Mouse (Mus musculus) right cerebral cortex, postnatal 36 days (tissue): ENCODE measurements at regions not wholly inside any gene's neighbourhood (a gene's known extent, or its start where the extent isn't known, plus 50 kb on each side); places are given as distances from the start of the nearest gene placed in this dataset.

Source experiments
- DNase-seq, 2 experiments: peaks; one replicate each; pipeline ENCODE4 v3.0.0; 2022; ENCODE audit warnings: low spot score in 2 of 2, mixed read lengths in 1 of 2

DNA sequence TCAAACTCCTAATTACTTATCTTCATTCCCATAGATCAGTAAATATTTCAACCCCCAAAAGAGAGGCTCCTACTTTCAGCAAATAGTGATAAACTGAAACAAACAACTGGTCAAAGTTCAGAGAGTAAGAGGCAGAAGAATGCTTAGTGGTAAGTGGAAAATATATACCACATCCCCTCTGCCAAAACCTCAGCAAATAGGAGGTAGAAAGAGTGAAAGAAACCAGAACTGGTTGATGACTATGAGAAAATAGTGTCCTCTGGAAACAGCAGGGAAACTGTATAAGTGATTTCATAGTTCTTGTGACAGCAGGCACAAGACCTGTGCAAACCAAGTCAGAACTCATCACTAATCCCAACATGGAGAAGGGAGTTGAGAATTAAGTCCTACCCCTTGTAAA, 980.8 kb upstream of the Cited2 start:
- no peak for DNase-seq

DNA sequence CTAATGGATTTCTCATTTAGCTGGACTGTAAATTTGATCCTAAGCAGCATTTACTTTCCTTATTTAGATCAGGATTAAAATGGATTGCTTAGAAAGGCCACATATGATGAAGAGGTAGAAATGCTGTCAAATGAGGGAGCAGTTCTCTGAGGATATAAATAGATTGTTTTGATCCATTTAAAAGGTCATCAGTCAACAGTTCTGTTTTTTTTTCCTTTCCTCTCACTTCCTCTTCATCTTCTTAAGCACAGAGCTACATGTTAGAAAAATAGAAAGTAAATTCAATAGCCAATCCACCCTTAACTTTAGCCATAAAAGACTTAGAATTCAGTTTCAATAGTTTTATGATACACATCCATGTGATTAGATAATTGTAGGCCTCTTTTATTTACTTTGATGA, 971.5 kb upstream of the Cited2 start:
- DNase-seq, result no peak

GRCm38 (mm10) chr10:16789641-16790243, 933.3 kb upstream of the Cited2 start:
- DNase-seq, result no peak

GRCm38 (mm10) chr10:16803978-16804377, 919.0 kb upstream of the Cited2 start:
- DNase-seq, result no peak

DNA sequence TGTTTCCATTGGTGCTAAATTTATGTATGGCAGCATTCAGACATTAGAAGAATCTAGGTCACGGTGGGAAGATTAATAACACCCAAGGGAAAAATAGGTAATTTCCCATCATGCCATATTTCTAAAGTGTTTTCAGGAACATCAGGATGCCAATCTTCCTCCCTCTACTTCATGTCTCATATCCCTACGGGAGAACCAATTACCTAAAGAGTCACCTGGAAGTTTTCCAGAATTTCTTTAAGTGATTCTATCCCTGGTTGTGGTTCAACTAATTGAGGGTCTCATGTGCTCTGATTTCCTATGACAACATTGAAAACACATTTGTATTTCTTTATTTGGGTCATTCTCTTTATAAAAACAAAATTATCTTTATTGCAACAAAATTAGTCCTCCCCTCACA, 912.3 kb upstream of the Cited2 start:
- no peak for DNase-seq

- DNase-seq, result no peak
These were observed 909.0 kb upstream of the Cited2 start for GRCm38 (mm10) chr10:16814013-16814412.

GRCm38 (mm10) chr10:16861534-16861933, 861.5 kb upstream of the Cited2 start:
- no peak for DNase-seq

GRCm38 (mm10) chr10:16866914-16867313, 856.1 kb upstream of the Cited2 start:
- DNase-seq, result no peak

GRCm38 (mm10) chr10:16874131-16874530, 848.9 kb upstream of the Cited2 start:
- DNase-seq, result no peak

- no peak for DNase-seq
These were observed 844.8 kb upstream of the Cited2 start for GRCm38 (mm10) chr10:16878197-16878596.

- DNase-seq, result no peak
These were observed 829.7 kb upstream of the Cited2 start for GRCm38 (mm10) chr10:16893316-16893715.

- DNase-seq, result no peak
These were observed 827.7 kb upstream of the Cited2 start for GRCm38 (mm10) chr10:16895332-16895731.

- no peak for DNase-seq
These were observed 800.1 kb upstream of the Cited2 start for GRCm38 (mm10) chr10:16922888-16923287.

- no peak for DNase-seq
These were observed 799.2 kb upstream of the Cited2 start for GRCm38 (mm10) chr10:16923851-16924250.

DNA sequence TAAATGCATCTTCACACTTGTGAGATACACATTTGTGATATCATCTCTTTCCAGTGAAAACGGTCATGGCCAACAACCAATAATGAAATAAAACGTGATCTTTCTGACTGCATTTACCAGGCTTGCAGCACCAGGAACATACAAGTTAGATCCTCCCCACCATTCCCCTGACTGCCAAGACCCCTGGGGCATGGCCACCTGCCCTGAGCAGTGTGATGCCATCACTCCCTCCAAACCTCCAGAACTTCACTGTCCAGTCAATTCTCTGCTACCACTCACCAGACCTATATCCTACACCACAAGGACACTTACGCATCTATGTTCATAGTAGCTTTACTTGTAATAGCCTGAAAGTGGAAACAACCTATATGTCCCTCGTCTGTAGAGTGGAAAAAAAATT, 785.3 kb upstream of the Cited2 start:
- no peak for DNase-seq

DNA sequence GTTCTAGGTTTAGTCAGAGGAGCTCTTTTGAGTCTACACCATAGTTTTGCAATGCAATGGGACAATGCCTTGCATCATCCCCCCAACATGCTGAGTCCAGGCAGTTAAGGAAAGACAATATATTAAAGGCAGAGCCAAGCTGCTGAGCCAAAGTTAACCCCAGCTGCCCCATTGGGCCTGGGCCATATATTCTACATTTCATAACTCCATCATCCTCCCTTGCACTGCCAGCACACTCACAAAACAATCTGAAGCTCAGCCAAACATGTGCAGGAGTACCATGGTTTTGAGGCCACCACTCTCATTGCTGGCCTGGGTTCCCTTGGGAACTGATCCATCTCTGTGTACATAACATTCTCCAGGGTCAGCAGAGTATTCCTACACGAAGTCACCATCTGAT, 771.4 kb upstream of the Cited2 start:
- DNase-seq, result no peak

- no peak for DNase-seq
These were observed 762.0 kb upstream of the Cited2 start for GRCm38 (mm10) chr10:16960971-16961370.

DNA sequence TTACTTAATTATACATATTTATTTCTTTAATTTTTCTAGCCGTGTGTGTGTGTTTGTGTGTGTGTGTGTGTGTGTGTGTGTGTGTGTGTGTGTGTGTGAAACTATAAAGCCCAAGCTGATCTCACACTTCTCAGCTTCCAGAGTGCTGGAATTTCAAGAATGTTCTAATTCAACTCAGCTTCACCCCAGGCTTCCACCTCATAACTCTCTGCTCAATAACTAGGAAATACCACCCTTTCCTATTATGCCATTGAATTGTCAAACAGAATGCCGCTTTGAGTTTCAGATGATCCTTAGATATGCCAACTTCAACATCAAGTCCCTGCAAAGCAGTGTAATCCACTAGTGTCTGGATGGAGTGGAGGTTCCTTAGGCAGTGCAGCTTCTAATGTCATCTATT, 760.6 kb upstream of the Cited2 start:
- no peak for DNase-seq

- no peak for DNase-seq
These were observed 744.2 kb upstream of the Cited2 start for GRCm38 (mm10) chr10:16978770-16979169.

DNA sequence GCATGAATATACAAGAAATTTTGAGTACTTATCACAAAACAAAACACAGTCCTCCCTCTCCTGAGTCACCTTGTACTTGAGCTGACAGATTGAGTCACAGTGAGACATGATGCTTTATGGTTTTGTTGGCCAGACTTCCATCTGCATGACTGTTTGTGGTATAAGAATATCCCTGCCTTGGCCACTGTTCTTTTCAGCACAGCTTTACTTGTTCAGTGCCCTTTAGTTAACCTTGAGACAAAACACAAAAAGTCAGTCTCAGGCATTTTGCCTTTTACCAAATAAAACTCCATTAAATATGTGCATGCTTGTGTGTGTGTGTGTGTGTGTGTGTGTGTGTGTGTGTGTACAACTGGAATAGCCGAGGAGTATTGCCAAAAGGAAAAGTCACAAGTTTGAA, 732.8 kb upstream of the Cited2 start:
- DNase-seq, result no peak

DNA sequence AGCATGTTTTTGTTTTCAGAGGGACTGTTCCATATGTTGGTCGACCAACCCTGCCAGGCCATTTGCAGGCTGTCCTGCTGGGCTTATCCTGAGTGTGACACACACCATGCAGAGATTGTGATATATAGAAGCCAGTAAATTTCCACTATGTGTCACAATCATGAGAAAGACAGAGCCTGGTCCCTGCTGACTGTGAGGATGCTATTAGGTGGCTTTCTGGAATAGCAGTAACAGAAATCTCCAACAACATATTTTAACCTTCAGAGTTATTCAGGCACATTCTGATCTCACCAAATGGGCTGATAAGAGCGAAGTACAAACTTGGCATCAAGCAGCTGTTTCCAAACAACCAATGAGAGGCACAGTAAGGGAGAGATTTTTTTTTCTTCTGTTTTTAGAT, 729.2 kb upstream of the Cited2 start:
- DNase-seq, result no peak

DNA sequence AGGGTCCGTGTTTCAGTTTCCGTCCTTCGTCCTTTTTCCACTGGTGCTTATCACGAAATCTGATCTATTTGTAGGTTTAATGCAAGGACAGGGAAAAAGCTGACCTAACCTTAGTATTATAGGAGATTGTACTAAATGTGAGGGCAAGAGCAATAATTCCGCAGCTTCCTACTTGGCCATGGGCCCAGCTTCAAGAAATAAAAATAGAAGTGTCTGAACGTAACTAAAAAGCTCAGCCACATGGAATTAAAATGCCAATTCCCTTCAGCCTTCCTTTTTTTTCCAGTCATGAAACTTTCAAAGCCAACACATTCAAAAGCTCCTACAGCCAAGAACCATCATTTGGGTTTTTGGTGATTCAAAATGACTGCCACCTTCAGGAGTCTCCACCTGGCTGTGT, 728.5 kb upstream of the Cited2 start:
- DNase-seq, result no peak

GRCm38 (mm10) chr10:16995010-16995409, 728.0 kb upstream of the Cited2 start:
- no peak for DNase-seq

GRCm38 (mm10) chr10:16996820-16997466, 726.1 kb upstream of the Cited2 start:
- no peak for DNase-seq
